Comparison of ENCODE assay signal across 14 mouse cellular contexts in genomic region chr11:114844464-114845220, GRCm38 (mm10). TPM values are rescaled to one million over a fixed set of nuclear protein-coding genes. Genes with fewer than 3 reads are reported as not detected.
DNase-seq lines count a peak whose midpoint lies in the region; ATAC-seq and TF ChIP-seq lines count a peak whose summit lies in the region.
"Had no signal": no experiment of that assay in that cellular context is flagged by ENCODE, and none has a peak within 500 bp of the region (broad histone marks: within the 10 kb centered on the region; RNA-seq: fewer than 3 reads in every experiment).

No protein-coding gene starts in this region.

- H3K27ac ChIP-seq in heart, embryonic 14.5 days (replicated peaks in 1 of 2; ENCODE audit: control insufficient read depth in 1 of 2, insufficient read depth in 1 of 2, low read depth in 2 of 2, low read length in 2 of 2), result peak overlapping the region; percentile 85 to 86
- no peak overlapping the region; the same call in 1 of the 2 replicates for H3K27ac ChIP-seq in heart, adult 2 months
- peak overlapping the region; percentile 47 for H3K27ac ChIP-seq in midbrain, embryonic 11.5 days (ENCODE audit: low read depth, low read length)
- H3K27ac ChIP-seq in midbrain, postnatal 0 days (ENCODE audit: low read depth, low read length), result no peak overlapping the region
- H3K27ac ChIP-seq in embryonic facial prominence, embryonic 14.5 days (replicated peaks; ENCODE audit: low read depth, low read length), result peak overlapping the region; percentile 72
- peak overlapping the region; percentile 96 for H3K27ac ChIP-seq in limb, embryonic 12.5 days

- 72% methylated on average over 7 of the region's 7 CpGs for WGBS in heart, embryonic 14.5 days
- 84% methylated on average over 7 of the region's 7 CpGs for WGBS in heart, adult 2 months
- WGBS in midbrain, embryonic 11.5 days, result 74% methylated on average over 7 of the region's 7 CpGs
- WGBS in midbrain, postnatal 0 days, result 66% methylated on average over 7 of the region's 7 CpGs
- 60% methylated on average over 7 of the region's 7 CpGs for WGBS in embryonic facial prominence, embryonic 14.5 days
- WGBS in limb, embryonic 12.5 days, result 60% methylated on average over 7 of the region's 7 CpGs

- H3K9ac ChIP-seq in heart, embryonic 14.5 days (ENCODE audit: low read length), result peak overlapping the region; percentile 52; the same call in 1 of the 2 replicates
- H3K9ac ChIP-seq in heart, adult 2 months (ENCODE audit: low read depth, low read length), result no peak overlapping the region
- no peak overlapping the region; the same call in 1 of the 2 replicates for H3K9ac ChIP-seq in midbrain, embryonic 11.5 days (ENCODE audit: low read length)
- H3K9ac ChIP-seq in midbrain, postnatal 0 days (replicated peaks; ENCODE audit: low read length, poor library complexity, severe bottlenecking), result no peak overlapping the region
- H3K9ac ChIP-seq in embryonic facial prominence, embryonic 14.5 days (ENCODE audit: low read depth, low read length), result peak overlapping the region; percentile 32
- peak overlapping the region; percentile 45; the same call in 1 of the 2 replicates for H3K9ac ChIP-seq in limb, embryonic 12.5 days (replicated peaks)

- H3K27me3 ChIP-seq in heart, embryonic 14.5 days (ENCODE audit: control insufficient read depth, insufficient read depth, low read length), result peaks cover 4% of the 10 kb centered on the region; the same call in 1 of the 2 replicates
- H3K27me3 ChIP-seq in heart, adult 2 months (ENCODE audit: control insufficient read depth, insufficient read depth, low read length), result no peaks in the 10 kb centered on the region
- H3K27me3 ChIP-seq in midbrain, embryonic 11.5 days (ENCODE audit: control insufficient read depth, insufficient read depth, low read length), result peaks cover 11% of the 10 kb centered on the region
- peaks cover 6% of the 10 kb centered on the region for H3K27me3 ChIP-seq in midbrain, postnatal 0 days (ENCODE audit: insufficient read depth, low read length)
- no peaks in the 10 kb centered on the region; the same call in 1 of the 2 replicates for H3K27me3 ChIP-seq in embryonic facial prominence, embryonic 14.5 days (replicated peaks; ENCODE audit: control insufficient read depth, insufficient read depth, low read length)
- no peaks in the 10 kb centered on the region for H3K27me3 ChIP-seq in limb, embryonic 12.5 days

- no peak for DNase-seq in heart, adult 2 months
- no peak for DNase-seq in midbrain, embryonic 11.5 days (ENCODE audit: low spot score, missing footprints)
- no peak for DNase-seq in midbrain, postnatal 0 days (ENCODE audit: low spot score)
- peak; percentile 31 for DNase-seq in embryonic facial prominence, embryonic 14.5 days (ENCODE audit: low spot score)
- DNase-seq in yolk sac, embryonic 10.5 days (ENCODE audit: low spot score), result no peak
- DNase-seq in urinary bladder, postnatal 25 days (ENCODE audit: low spot score), result no peak
- DNase-seq: lung, postnatal 14 days; thymus, adult 2 months had no signal

- H3K4me1 ChIP-seq in heart, embryonic 14.5 days (ENCODE audit: control insufficient read depth in 2 of 2, insufficient read depth in 2 of 2, low read length in 2 of 2), result peaks cover 11 to 14% of the 10 kb centered on the region in 2 experiments
- H3K4me1 ChIP-seq in heart, adult 2 months (ENCODE audit: control insufficient read depth, insufficient read depth, low read length), result peaks cover 2% of the 10 kb centered on the region; the same call in 1 of the 2 replicates
- H3K4me1 ChIP-seq in midbrain, embryonic 11.5 days (ENCODE audit: control insufficient read depth, insufficient read depth, low read length), result peaks cover 10% of the 10 kb centered on the region
- no peaks in the 10 kb centered on the region for H3K4me1 ChIP-seq in midbrain, postnatal 0 days (ENCODE audit: insufficient read depth, low read length)
- H3K4me1 ChIP-seq in embryonic facial prominence, embryonic 14.5 days (ENCODE audit: control insufficient read depth, insufficient read depth, low read length), result peaks cover 13% of the 10 kb centered on the region
- peaks cover 38% of the 10 kb centered on the region for H3K4me1 ChIP-seq in limb, embryonic 12.5 days (replicated peaks)

- peak overlapping the region; percentile 25 for H3K4me2 ChIP-seq in heart, embryonic 14.5 days (ENCODE audit: low read length)
- peak overlapping the region; percentile 19; the same call in 1 of the 2 replicates for H3K4me2 ChIP-seq in midbrain, embryonic 11.5 days
- H3K4me2 ChIP-seq in midbrain, postnatal 0 days (ENCODE audit: low read depth, low read length, poor library complexity, severe bottlenecking), result no peak overlapping the region
- no peak overlapping the region for H3K4me2 ChIP-seq in embryonic facial prominence, embryonic 14.5 days (ENCODE audit: low read depth, low read length)
- H3K4me2 ChIP-seq in limb, embryonic 12.5 days, result peak overlapping the region; percentile 44

- no peak for TF ChIP-seq EP300 in heart, adult 2 months (IDR thresholded peaks at IDR 0.05; ENCODE audit: insufficient read depth, low read depth, low read length)

- no peak overlapping the region for H3K4me3 ChIP-seq in heart, embryonic 14.5 days (ENCODE audit: control insufficient read depth in 1 of 2, insufficient read depth in 1 of 2, low read depth in 1 of 2, low read length in 2 of 2)
- H3K4me3 ChIP-seq in heart, adult 2 months, result no peak overlapping the region
- H3K4me3 ChIP-seq in midbrain, embryonic 11.5 days (ENCODE audit: low read depth, low read length), result no peak overlapping the region
- no peak overlapping the region for H3K4me3 ChIP-seq in midbrain, postnatal 0 days (ENCODE audit: low read depth, low read length)
- H3K4me3 ChIP-seq in embryonic facial prominence, embryonic 14.5 days (ENCODE audit: low read depth, low read length), result no peak overlapping the region
- H3K4me3 ChIP-seq in limb, embryonic 12.5 days (replicated peaks), result 0 out of 2 replicates have a peak overlapping the region, but pooled peaks have one; percentile 11

- TF ChIP-seq CTCF in heart, adult 2 months (IDR thresholded peaks at IDR 0.05), result no peak
- no peak for TF ChIP-seq CTCF in midbrain, postnatal 0 days (IDR thresholded peaks at IDR 0.05)

- no peak for ATAC-seq in heart, embryonic 14.5 days (ENCODE audit: insufficient number of reproducible peaks, insufficient read depth, low FRiP score, low read depth)
- no peak for ATAC-seq in midbrain, embryonic 11.5 days (ENCODE audit: low FRiP score)
- no peak for ATAC-seq in midbrain, postnatal 0 days (ENCODE audit: low FRiP score)
- ATAC-seq in embryonic facial prominence, embryonic 14.5 days (ENCODE audit: low read depth), result peak; percentile 17
- 0 out of 2 replicates have a peak, but pooled peaks have one; percentile 13 for ATAC-seq in limb, embryonic 12.5 days (ENCODE audit: insufficient number of reproducible peaks, insufficient read depth, low FRiP score, low TSS enrichment, low read depth)
- ATAC-seq: CD4-positive, CD25-positive, alpha-beta regulatory T cell, adult 4 months; inflammation-experienced regulatory T-cells, adult 6 months had no signal

- no peak for TF ChIP-seq POLR2A in heart, adult 2 months (IDR thresholded peaks at IDR 0.05; ENCODE audit: insufficient read depth, low read depth, low read length)

- H3K9me3 ChIP-seq in heart, embryonic 14.5 days (ENCODE audit: control insufficient read depth, low read length), result peaks cover 4% of the 10 kb centered on the region; the same call in 1 of the 2 replicates
- no peaks in the 10 kb centered on the region for H3K9me3 ChIP-seq in midbrain, embryonic 11.5 days (ENCODE audit: control insufficient read depth, low read length)
- no peaks in the 10 kb centered on the region for H3K9me3 ChIP-seq in midbrain, postnatal 0 days (ENCODE audit: low read length)
- no peaks in the 10 kb centered on the region for H3K9me3 ChIP-seq in embryonic facial prominence, embryonic 14.5 days (ENCODE audit: control insufficient read depth, low read length)
- peaks cover 6% of the 10 kb centered on the region; the same call in 1 of the 2 replicates for H3K9me3 ChIP-seq in limb, embryonic 12.5 days

- H3K36me3 ChIP-seq in heart, embryonic 14.5 days (ENCODE audit: control insufficient read depth, insufficient read depth, low read length), result no peaks in the 10 kb centered on the region
- H3K36me3 ChIP-seq in heart, adult 2 months (ENCODE audit: control insufficient read depth, insufficient read depth, low read length), result no peaks in the 10 kb centered on the region
- no peaks in the 10 kb centered on the region for H3K36me3 ChIP-seq in midbrain, embryonic 11.5 days (ENCODE audit: control insufficient read depth, insufficient read depth, low read length)
- H3K36me3 ChIP-seq in midbrain, postnatal 0 days (ENCODE audit: insufficient read depth, low read length), result no peaks in the 10 kb centered on the region
- no peaks in the 10 kb centered on the region for H3K36me3 ChIP-seq in embryonic facial prominence, embryonic 14.5 days (ENCODE audit: control insufficient read depth, insufficient read depth, low read length)
- no peaks in the 10 kb centered on the region for H3K36me3 ChIP-seq in limb, embryonic 12.5 days

- H3K79me2 ChIP-seq in heart, adult 2 months (replicated peaks; ENCODE audit: control insufficient read depth, insufficient read depth, low read length), result no peaks in the 10 kb centered on the region

- intact Hi-C loops in heart, adult 2 months (cut with DNase I), result loop anchor here (2.0 kb wide), 1 partner anchor 18 kb away; no protein-coding TSS in a partner anchor

RNA-seq across cellular contexts. Expression of gene Gprc5c, which starts 6.3 kb away (rescaled TPM):
- polyA plus RNA-seq in heart, embryonic 14.5 days (2014; fragmentation: Nextera tagmentation; extraction: Ambion mirVana), result 15.2 and 18.0 TPM in 2 replicates
- 1 to 10 TPM; 6.3 to 7.9 TPM for total RNA-seq in heart, adult 2 months (2021)
- polyA plus RNA-seq in heart, adult 2 months (2012; rRNA removed), result 11.6 and 11.9 TPM in 2 replicates
- polyA plus RNA-seq in midbrain, embryonic 11.5 days (2014; fragmentation: Nextera tagmentation; extraction: Ambion mirVana), result 8.9 and 10.7 TPM in 2 replicates
- total RNA-seq in midbrain, postnatal 0 days (2014; rRNA removed), result 7.5 and 12.8 TPM in 2 replicates
- polyA plus RNA-seq in midbrain, postnatal 0 days (2015; fragmentation: Nextera tagmentation; extraction: Ambion mirVana), result 5.7 and 5.8 TPM in 2 replicates
- 39.6 and 40.3 TPM in 2 replicates for polyA plus RNA-seq in embryonic facial prominence, embryonic 14.5 days (2014; fragmentation: Nextera tagmentation; extraction: Ambion mirVana)
- polyA plus RNA-seq in limb, embryonic 12.5 days (2016; fragmentation: Nextera tagmentation; extraction: Ambion mirVana), result 50.7 and 53.8 TPM in 2 replicates
- polyA plus RNA-seq: CD4-positive, CD25-positive, alpha-beta regulatory T cell, adult 4 months; inflammation-experienced regulatory T-cells, adult 6 months had no signal

RNA-seq across cellular contexts. Expression of gene Cd300a, which starts 45.2 kb away (rescaled TPM):
- polyA plus RNA-seq in heart, embryonic 14.5 days (2014; fragmentation: Nextera tagmentation; extraction: Ambion mirVana), result 1.1 and 1.4 TPM in 2 replicates
- total RNA-seq in heart, adult 2 months (2021), result under 1 TPM; 0.77 to 0.89 TPM
- polyA plus RNA-seq in heart, adult 2 months (2012; rRNA removed), result 1.1 TPM in 2 replicates
- polyA plus RNA-seq in midbrain, embryonic 11.5 days (2014; fragmentation: Nextera tagmentation; extraction: Ambion mirVana), result 0.79 and 1.1 TPM in 2 replicates
- 1.5 and 1.8 TPM in 2 replicates for total RNA-seq in midbrain, postnatal 0 days (2014; rRNA removed)
- 1.4 and 1.7 TPM in 2 replicates for polyA plus RNA-seq in midbrain, postnatal 0 days (2015; fragmentation: Nextera tagmentation; extraction: Ambion mirVana)
- polyA plus RNA-seq in embryonic facial prominence, embryonic 14.5 days (2014; fragmentation: Nextera tagmentation; extraction: Ambion mirVana), result 0.96 and 1.7 TPM in 2 replicates
- polyA plus RNA-seq in limb, embryonic 12.5 days (2016; fragmentation: Nextera tagmentation; extraction: Ambion mirVana), result 0.70 and 0.88 TPM in 2 replicates

RNA-seq across cellular contexts. Expression of gene Gpr142, which starts 45.9 kb away (rescaled TPM):
- not detected in 2 replicates for polyA plus RNA-seq in heart, embryonic 14.5 days (2014; fragmentation: Nextera tagmentation; extraction: Ambion mirVana)
- not detected for total RNA-seq in heart, adult 2 months (2021)
- polyA plus RNA-seq in heart, adult 2 months (2012; rRNA removed), result not detected in 2 replicates
- polyA plus RNA-seq in midbrain, embryonic 11.5 days (2014; fragmentation: Nextera tagmentation; extraction: Ambion mirVana), result 0.12 TPM in 1 of 2 replicates, not detected in the other
- not detected in 2 replicates for total RNA-seq in midbrain, postnatal 0 days (2014; rRNA removed)
- polyA plus RNA-seq in midbrain, postnatal 0 days (2015; fragmentation: Nextera tagmentation; extraction: Ambion mirVana), result not detected in 2 replicates
- not detected in 2 replicates for polyA plus RNA-seq in embryonic facial prominence, embryonic 14.5 days (2014; fragmentation: Nextera tagmentation; extraction: Ambion mirVana)
- not detected in 2 replicates for polyA plus RNA-seq in limb, embryonic 12.5 days (2016; fragmentation: Nextera tagmentation; extraction: Ambion mirVana)
- total RNA-seq: left cerebral cortex, adult 18-20 months; neutrophil, adult 5-6 weeks had no signal
- polyA plus RNA-seq: CD4-positive, CD25-positive, alpha-beta regulatory T cell, adult 4 months; inflammation-experienced regulatory T-cells, adult 6 months; thymus, adult 2 months had no signal

RNA-seq across cellular contexts. Expression of gene Btbd17, which starts 48.9 kb away (rescaled TPM):
- polyA plus RNA-seq in heart, embryonic 14.5 days (2014; fragmentation: Nextera tagmentation; extraction: Ambion mirVana), result not detected in 2 replicates
- not detected for total RNA-seq in heart, adult 2 months (2021)
- 0.06 TPM in 1 of 2 replicates, not detected in the other for polyA plus RNA-seq in heart, adult 2 months (2012; rRNA removed)
- polyA plus RNA-seq in midbrain, embryonic 11.5 days (2014; fragmentation: Nextera tagmentation; extraction: Ambion mirVana), result 65.3 and 70.2 TPM in 2 replicates
- 46.9 and 68.2 TPM in 2 replicates for total RNA-seq in midbrain, postnatal 0 days (2014; rRNA removed)
- polyA plus RNA-seq in midbrain, postnatal 0 days (2015; fragmentation: Nextera tagmentation; extraction: Ambion mirVana), result 27.1 and 28.0 TPM in 2 replicates
- polyA plus RNA-seq in embryonic facial prominence, embryonic 14.5 days (2014; fragmentation: Nextera tagmentation; extraction: Ambion mirVana), result 3.2 and 4.5 TPM in 2 replicates
- 1.5 TPM in 2 replicates for polyA plus RNA-seq in limb, embryonic 12.5 days (2016; fragmentation: Nextera tagmentation; extraction: Ambion mirVana)
- total RNA-seq: neutrophil, adult 5-6 weeks had no signal
- polyA plus RNA-seq: CD4-positive, CD25-positive, alpha-beta regulatory T cell, adult 4 months; inflammation-experienced regulatory T-cells, adult 6 months had no signal

Comparison
In these comparisons a context has a peak if more than half of its experiments do, and no peak if none do; other contexts are left out.
1. H3K27ac ChIP-seq: peak in heart, embryonic 14.5 days (2 of 2), midbrain, embryonic 11.5 days (single experiment), embryonic facial prominence, embryonic 14.5 days (single experiment) and limb, embryonic 12.5 days (single experiment); none in heart, adult 2 months (single experiment) and midbrain, postnatal 0 days (single experiment).
2. H3K4me2 ChIP-seq: peak in heart, embryonic 14.5 days (single experiment), midbrain, embryonic 11.5 days (single experiment) and limb, embryonic 12.5 days (single experiment); none in midbrain, postnatal 0 days (single experiment) and embryonic facial prominence, embryonic 14.5 days (single experiment).
3. H3K9ac ChIP-seq: peak in heart, embryonic 14.5 days (single experiment), embryonic facial prominence, embryonic 14.5 days (single experiment) and limb, embryonic 12.5 days (single experiment); none in heart, adult 2 months (single experiment), midbrain, embryonic 11.5 days (single experiment) and midbrain, postnatal 0 days (single experiment).
4. ATAC-seq: peak in embryonic facial prominence, embryonic 14.5 days (single experiment) and limb, embryonic 12.5 days (single experiment); none in heart, embryonic 14.5 days (single experiment), midbrain, embryonic 11.5 days (single experiment) and midbrain, postnatal 0 days (single experiment).